Mouse (Mus musculus) brain, embryonic 14.5 days (tissue): ENCODE data around the gene Wnt1. TPM values are rescaled to one million over a fixed set of nuclear protein-coding genes. Genes with fewer than 3 reads are reported as not detected.

Source experiments
- DNase-seq: peaks from one replicate; pipeline ENCODE4 v3.0.0-alpha.2; 2011; ENCODE audit warnings: low read depth
- CTCF ChIP-seq: fragments of 200-500 bp; IDR thresholded peaks from 2 replicates; pipeline ENCODE4 v1.5.1; 2012; ENCODE audit warnings: inconsistent platforms, mild to moderate bottlenecking, moderate library complexity, borderline replicate concordance; ENCODE audit not compliant: insufficient read depth, insufficient read length; ENCODE audit errors: extremely low read depth
- POLR2A ChIP-seq: fragments of 200-500 bp; IDR thresholded peaks from 2 replicates; pipeline ENCODE4 v1.6.1; 2012; ENCODE audit warnings: mild to moderate bottlenecking, inconsistent platforms, borderline replicate concordance; ENCODE audit not compliant: poor library complexity, insufficient read depth, insufficient read length, severe bottlenecking; ENCODE audit errors: extremely low read depth
- polyA plus RNA-seq: library from polyadenylated mRNA; depleted of rRNA; stranded (reverse); fragments of >200 nt; gene quantifications from 2 replicates; pipeline ENCODE4 v1.2.3, GENCODE M21; 2012

Wnt1 gene
- polyA plus RNA-seq, 1 experiment: 2.9 TPM

DNA sequence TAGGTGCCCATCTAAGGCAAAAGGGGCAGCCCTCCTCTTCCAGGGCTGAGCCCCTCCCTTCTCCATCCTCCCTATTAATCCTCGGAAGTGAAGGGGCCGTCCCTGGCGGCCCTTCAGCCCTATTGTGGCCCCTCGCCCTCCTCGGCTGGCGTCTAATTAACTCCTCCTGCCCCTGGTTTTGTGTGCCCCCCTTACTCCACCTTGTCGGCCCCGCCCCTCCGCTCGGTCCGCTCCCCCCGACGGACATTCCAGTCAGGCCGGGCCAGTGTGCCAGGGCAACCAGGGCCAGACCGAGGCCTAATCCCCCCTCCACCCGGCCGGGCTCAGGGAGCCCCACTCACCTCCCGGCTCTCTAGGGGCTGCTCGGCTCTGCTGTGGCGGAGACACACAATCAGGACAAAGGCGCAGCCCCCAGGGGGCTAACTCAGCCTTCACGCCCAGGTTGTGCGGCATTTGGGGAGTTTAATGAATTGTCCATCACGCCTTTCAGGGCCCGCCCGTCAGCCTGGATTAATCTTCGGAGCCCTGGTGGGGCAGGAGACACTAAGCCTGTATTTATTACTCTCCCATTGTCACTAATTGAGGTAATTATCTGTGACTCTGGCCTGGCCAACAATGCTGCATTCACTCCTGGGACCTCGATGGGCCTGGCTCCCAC, 8.3 kb downstream of the Wnt1 start:
- DNase-seq: peak; percentile 94
- no peak for TF ChIP-seq POLR2A
- TF ChIP-seq CTCF: no peak

DNA sequence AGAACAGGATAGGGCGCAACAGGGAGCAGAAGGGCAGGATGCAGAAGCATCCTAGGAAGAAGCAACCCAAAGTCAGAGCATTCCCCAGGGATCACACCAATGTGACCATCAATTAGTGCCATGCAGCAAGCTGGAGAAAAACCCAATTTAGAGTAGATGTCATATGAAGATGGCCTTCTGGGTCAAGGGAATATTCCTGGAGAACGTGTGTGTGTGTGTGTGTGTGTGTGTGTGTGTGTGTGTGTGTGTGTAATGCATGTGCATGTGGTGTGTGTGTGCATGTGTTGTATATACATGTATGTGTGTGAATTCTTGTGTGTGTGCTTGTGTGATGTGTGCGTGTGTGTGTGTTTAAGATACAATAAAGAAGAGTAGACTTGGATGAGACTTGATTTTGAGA, 9.2 kb downstream of the Wnt1 start:
- TF ChIP-seq CTCF: no peak
- no peak for TF ChIP-seq POLR2A
- DNase-seq: no peak

DNA sequence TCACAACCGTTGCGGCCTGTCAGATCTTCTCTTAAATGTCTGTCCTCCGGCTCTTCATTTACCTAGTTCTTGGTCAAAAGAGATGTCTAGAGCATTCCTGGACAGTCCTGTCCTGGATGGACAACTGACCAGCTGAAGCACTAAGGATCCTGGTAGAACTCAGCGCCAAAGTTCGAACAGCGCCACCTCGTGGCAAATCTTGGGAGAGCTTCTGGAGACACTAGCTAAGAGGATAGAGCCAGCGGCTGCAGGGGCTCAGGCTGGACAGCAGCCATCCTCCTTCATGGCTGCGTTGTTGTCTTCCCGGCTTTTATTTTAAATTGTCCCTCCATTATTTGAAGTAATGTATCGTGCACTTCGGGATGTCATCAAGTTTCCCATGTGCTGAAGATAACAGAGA, 9.7 kb downstream of the Wnt1 start:
- TF ChIP-seq CTCF (peak; percentile 92), POLR2A (no peak)
- DNase-seq: peak; percentile 78

DNA sequence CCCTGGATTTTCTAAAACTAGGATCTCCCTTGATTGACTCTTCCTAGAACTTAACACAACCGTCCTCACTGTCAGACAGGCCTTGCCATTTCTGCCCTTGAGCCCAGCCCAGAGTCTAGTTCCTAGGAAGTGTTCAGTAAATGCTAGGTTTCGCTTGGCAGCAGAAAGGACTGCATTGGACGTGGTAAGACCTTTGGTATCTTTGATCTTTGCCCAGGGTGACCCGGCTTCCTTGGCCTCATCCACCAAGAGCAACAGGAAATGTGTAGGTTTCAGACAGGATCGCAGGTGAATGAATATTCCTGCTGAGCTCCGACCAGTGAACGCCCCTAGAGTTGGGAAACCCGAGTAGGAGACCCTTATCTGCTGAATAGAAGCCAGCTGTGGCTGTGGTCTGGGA, 13.3 kb downstream of the Wnt1 start:
- DNase-seq: no peak
- TF ChIP-seq POLR2A: no peak
- no peak for TF ChIP-seq CTCF

DNA sequence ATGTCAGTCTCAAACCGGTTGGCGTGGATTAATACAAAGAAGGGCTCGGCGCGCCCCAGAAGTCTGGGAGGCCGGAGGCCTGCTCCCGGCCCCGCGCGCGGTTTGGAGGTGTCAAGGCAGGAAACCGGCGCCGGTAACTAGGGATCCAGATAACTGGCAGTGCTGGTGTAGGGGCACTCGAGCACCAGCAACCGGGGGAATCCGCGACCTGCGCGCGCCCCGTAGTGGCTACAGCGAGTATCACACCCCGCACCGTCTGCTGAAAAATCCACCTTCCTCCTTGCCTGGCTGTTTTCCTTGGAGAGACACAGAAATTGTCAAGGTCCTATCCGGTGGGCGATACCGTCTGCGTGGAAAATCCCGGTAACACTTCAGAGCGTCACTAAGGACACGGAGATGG, 14.4 kb downstream of the Wnt1 start:
- DNase-seq: peak; percentile 85
- TF ChIP-seq CTCF: peak; percentile 91
- no peak for TF ChIP-seq POLR2A

DNA sequence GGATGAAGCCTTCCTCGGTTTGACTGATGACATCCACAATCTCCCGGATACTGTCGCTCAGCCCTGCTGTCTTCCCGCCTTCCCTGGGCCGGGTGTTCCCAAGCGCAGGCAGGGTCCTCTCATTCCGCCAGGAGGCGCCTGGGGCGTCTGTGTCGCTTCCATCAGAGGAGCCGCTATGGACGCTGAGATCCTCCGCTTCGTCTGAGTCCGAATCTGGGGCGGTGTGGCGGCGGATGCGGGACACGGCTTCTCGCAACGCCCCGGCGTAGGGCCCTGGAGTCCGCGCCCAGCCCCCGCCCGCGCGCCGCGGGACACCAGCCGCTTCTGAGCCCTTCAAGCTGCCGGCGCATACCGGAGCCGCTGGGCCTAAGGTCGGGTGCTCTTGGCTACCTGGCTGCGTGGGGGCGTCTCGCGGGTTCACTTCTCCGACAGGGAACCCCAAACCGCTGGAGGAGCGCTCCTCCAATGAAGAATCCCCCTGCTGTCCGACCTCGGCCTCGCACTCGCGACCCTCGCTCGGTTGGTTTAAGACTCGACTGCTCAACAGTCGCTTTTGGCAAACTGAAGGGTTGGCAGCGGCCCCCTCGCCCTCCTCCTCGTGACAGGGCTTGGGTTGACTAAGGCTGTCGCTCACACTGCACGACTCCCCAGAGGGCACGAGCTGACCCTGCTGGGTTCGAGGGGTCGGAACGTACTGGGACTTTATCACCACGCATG, 15.8 kb downstream of the Wnt1 start:
- no peak for TF ChIP-seq POLR2A
- TF ChIP-seq CTCF: peak; percentile 78
- DNase-seq: peak; percentile 75

DNA sequence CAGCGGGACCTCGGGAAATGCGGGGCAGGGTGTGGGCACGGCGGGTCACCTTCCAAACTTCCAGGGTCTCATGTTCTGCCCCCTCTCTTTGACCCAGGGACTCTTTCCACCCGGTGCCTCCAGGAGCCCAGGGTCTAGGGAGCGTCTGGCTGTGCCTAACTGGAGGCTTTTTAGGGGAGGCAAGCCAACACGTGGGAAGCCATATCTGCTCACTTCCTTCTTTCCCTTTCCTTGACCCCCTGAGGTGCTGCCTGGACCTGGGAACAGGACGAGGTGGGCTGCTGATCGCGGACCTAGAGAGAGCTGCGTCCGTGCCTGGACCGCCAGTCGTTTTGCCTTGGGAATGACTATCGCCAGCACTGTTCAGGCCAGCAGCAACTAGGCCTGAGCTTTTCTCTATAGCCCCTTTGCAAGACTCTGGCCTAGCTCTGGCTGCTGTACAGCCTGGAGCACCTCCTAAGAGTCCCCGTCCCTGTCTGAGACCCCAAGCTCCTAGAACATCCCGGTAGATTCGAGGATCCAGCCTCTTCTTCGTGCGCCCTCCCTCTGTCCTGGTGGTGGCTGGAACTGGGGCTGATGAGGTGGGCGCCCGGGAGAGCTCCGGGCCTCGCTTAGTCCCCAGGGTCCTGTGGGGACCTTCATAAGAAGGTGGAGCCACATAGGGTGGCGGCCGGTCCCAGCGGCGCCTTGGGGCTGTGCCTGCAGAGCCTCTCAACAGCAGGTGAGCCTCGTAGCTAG, 16.6 kb downstream of the Wnt1 start:
- no peak for DNase-seq
- no peak for TF ChIP-seq CTCF

DNA sequence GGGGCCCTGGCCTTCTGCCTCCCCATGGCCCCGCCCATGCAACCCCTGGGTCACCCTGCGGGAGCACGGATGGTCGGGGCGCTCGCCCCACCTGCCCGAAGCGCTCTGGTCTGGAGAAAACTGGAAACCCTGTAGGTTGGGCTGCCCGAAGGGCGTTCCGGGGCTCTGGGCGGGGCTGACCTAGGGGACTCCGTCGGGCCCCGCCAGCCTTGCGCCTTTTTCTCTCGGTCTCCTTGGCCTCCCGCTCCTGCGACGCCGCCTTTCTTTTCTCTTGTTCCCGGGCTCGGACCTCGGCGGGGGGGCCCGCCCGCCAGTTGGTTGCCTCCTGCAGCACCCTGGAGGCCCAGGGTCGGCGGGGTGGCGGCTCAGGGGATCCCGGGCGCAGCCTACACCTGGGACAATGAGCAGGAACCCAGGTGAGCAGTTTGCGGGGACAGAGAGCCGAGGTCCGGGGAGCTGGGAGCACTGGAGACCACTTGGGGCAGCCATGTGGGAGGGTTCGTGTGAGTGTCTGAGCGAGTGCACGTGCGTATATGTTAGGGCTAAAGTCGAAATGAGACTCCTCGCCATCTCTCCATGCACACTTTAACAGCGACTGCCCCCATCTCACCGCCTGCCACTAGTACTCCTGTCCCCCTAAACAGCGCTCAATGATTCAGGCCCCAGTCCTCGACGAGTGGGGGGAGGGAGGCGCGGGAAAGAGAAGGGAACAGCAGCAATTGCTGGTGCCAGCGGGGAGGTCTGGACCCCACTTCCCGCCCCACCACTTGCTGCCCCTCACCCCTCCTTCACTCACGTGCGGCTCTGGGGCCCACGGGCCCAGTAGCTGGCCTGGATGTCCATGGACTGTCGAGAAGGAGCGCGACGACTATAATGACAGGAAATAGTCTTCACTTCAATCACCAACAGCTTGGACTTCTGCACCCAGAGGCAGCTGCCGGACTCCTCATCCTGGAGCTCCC, 17.4 kb downstream of the Wnt1 start:
- TF ChIP-seq POLR2A (no peak), CTCF (no peak)
- no peak for DNase-seq

DNA sequence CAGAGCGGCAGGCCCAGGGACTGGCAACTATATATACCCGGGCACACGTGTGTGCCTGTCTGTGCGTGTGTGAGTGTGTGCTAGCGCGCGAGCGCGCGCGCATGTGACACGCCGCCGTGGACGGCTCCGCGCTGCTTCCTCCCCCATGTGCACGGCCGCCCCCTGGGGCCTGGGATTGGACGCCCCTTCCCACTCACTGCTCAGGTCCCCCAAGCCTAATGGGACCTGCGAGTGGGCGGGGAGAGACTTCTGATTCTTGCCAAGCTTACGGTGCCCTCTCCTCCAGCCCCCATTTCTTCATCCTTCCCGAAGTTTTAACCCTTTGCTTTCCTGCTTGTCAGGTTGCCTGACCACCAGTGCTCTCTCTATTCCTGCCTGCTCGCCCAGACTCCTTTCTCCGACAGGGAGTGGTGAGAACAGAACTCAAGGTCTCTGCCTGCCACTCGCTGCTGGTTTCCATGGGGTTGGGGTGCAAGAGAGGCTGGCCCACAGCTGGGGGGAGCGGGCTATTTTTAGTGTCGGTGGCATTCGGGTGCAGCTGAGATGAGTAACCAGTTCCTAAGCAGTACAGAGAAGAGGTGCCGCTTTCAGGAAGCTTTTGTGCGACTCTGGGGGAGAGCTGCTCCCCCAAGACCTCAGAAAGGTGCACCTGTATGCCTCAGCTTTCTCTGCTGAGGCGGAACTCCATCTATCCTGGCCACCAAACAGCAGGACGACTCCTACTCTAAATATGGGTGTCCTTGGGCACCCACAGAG, 18.4 kb downstream of the Wnt1 start:
- TF ChIP-seq POLR2A: no peak
- no peak for TF ChIP-seq CTCF
- DNase-seq: peak; percentile 66

DNA sequence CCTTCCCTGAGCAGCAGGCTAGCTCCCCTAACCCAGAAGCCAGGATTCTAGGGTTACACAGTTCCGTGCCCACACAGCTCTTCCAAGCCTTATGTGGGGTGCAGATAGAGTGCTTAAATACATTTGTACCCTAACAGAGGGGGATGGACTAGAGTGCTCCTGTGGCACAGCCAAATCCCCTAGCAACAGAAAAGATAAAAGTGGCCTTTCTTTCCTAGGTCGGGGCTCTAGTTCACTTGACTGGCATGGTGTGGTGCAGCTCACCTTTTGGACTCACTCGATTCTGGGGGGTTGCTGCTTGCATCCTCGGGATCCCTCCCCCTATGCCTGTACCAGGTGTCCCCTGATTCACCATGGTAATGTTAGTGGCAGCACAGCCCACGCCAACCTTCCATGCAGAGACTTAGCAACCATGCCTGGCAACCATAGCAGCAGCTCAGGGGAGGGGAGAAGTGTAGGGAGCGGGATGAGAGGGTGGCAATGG, 19.0 kb downstream of the Wnt1 start:
- TF ChIP-seq CTCF (no peak), POLR2A (no peak)
- peak; percentile 50 for DNase-seq
